Mouse (Mus musculus): ENCODE data around the gene Ttc28. TPM values are rescaled to one million over a fixed set of nuclear protein-coding genes. Genes with fewer than 3 reads are reported as not detected.

The Ttc28 gene
- total RNA-seq, 2 experiments from 2014 or later, result 17.9 to 18.4 TPM

- intact Hi-C loops (cut with DNase I; ENCODE audit: low total_unique reads), result loop anchor here (10.0 kb wide), 1 partner anchor 95 kb away; the partner anchor contains the start of genes Chek2 and Hscb
- DNase-seq, result no peak
These were observed 49.7 kb downstream of the Ttc28 start for GRCm38 (mm10) chr5:110929306-110929705.

- intact Hi-C loops (cut with DNase I; ENCODE audit: low total_unique reads), result no loop called here
- no peak for DNase-seq
These were observed 57.0 kb downstream of the Ttc28 start for GRCm38 (mm10) chr5:110936606-110937005.

GRCm38 (mm10) chr5:110944326-110944725, 64.7 kb downstream of the Ttc28 start:
- DNase-seq, result no peak
- intact Hi-C loops (cut with DNase I; ENCODE audit: low total_unique reads), result no loop called here

- intact Hi-C loops (cut with DNase I; ENCODE audit: low total_unique reads), result no loop called here
- no peak for DNase-seq
These were observed 69.1 kb downstream of the Ttc28 start for GRCm38 (mm10) chr5:110948476-110949399.

- intact Hi-C loops (cut with DNase I; ENCODE audit: low total_unique reads), result no loop called here
- DNase-seq, result no peak
These were observed 70.2 kb downstream of the Ttc28 start for GRCm38 (mm10) chr5:110949791-110950190.

GRCm38 (mm10) chr5:110958196-110958595, 78.6 kb downstream of the Ttc28 start:
- DNase-seq, result no peak
- intact Hi-C loops (cut with DNase I; ENCODE audit: low total_unique reads), result no loop called here

- no peak for DNase-seq
- intact Hi-C loops (cut with DNase I; ENCODE audit: low total_unique reads), result no loop called here
These were observed 80.5 kb downstream of the Ttc28 start for GRCm38 (mm10) chr5:110960067-110960466.

GRCm38 (mm10) chr5:110960890-110961289, 81.3 kb downstream of the Ttc28 start:
- intact Hi-C loops (cut with DNase I; ENCODE audit: low total_unique reads), result no loop called here
- no peak for DNase-seq

GRCm38 (mm10) chr5:110967483-110968055, 88.0 kb downstream of the Ttc28 start:
- no peak for DNase-seq
- intact Hi-C loops (cut with DNase I; ENCODE audit: low total_unique reads), result no loop called here

- intact Hi-C loops (cut with DNase I; ENCODE audit: low total_unique reads), result no loop called here
- no peak for DNase-seq
These were observed 89.0 kb downstream of the Ttc28 start for GRCm38 (mm10) chr5:110968566-110968965.

GRCm38 (mm10) chr5:110970162-110970780, 90.7 kb downstream of the Ttc28 start:
- DNase-seq, result no peak

GRCm38 (mm10) chr5:110976721-110977120, 97.1 kb downstream of the Ttc28 start:
- no peak for DNase-seq
- intact Hi-C loops (cut with DNase I; ENCODE audit: low total_unique reads), result loop anchor here (10.0 kb wide), 1 partner anchor 218 kb away; no protein-coding TSS in a partner anchor

More at GRCm38 (mm10) chr5:110970162-110970780, 90.7 kb downstream of the Ttc28 start:
- intact Hi-C loops (cut with DNase I; ENCODE audit: low total_unique reads), result loop anchor here (10.0 kb wide), 1 partner anchor 225 kb away; no protein-coding TSS in a partner anchor

- DNase-seq, result no peak
- intact Hi-C loops (cut with DNase I; ENCODE audit: low total_unique reads), result loop anchor here (10.0 kb wide), 1 partner anchor 217 kb away; no protein-coding TSS in a partner anchor
These were observed 98.2 kb downstream of the Ttc28 start for GRCm38 (mm10) chr5:110977796-110978195.

GRCm38 (mm10) chr5:110978461-110978860, 98.9 kb downstream of the Ttc28 start:
- intact Hi-C loops (cut with DNase I; ENCODE audit: low total_unique reads), result loop anchor here (10.0 kb wide), 1 partner anchor 216 kb away; no protein-coding TSS in a partner anchor
- DNase-seq, result peak; percentile 78

- DNase-seq, result peak; percentile 38
- intact Hi-C loops (cut with DNase I; ENCODE audit: low total_unique reads), result loop anchor here (10.0 kb wide), 1 partner anchor 216 kb away; no protein-coding TSS in a partner anchor
These were observed 99.6 kb downstream of the Ttc28 start for GRCm38 (mm10) chr5:110979011-110979860.

- intact Hi-C loops (cut with DNase I; ENCODE audit: low total_unique reads), result loop anchor here (10.0 kb wide), 1 partner anchor 215 kb away; no protein-coding TSS in a partner anchor
- peak; percentile 35 for DNase-seq
These were observed 100.3 kb downstream of the Ttc28 start for GRCm38 (mm10) chr5:110979861-110980346.

- intact Hi-C loops (cut with DNase I; ENCODE audit: low total_unique reads), result no loop called here
- no peak for DNase-seq
These were observed 101.0 kb downstream of the Ttc28 start for GRCm38 (mm10) chr5:110980576-110980975.

- intact Hi-C loops (cut with DNase I; ENCODE audit: low total_unique reads), result no loop called here
- DNase-seq, result no peak
These were observed 102.8 kb downstream of the Ttc28 start for GRCm38 (mm10) chr5:110982436-110982835.
